Mouse (Mus musculus) liver, embryonic 15.5 days (tissue): Measurements from ENCODE around the gene Fmnl2. TPM values are rescaled to one million over a fixed set of nuclear protein-coding genes. Genes with fewer than 3 reads are reported as not detected.

ENCODE experiments used
- ATAC-seq: fragments of 200-750 bp; cut with Nextera tagmentation; 2 replicates; pipeline ENCODE4 v1.8.0; 2017; ENCODE audit warnings: moderate number of reproducible peaks, mild to moderate bottlenecking, moderate library complexity; ENCODE audit not compliant: insufficient read depth
- H3K27ac ChIP-seq: fragments of 300-500 bp; sonication (generic); replicated peaks from 2 replicates; pipeline ENCODE4 v1.5.1; 2015; ENCODE audit warnings: mild to moderate bottlenecking, inconsistent platforms
- H3K27me3 ChIP-seq: fragments of 300-500 bp; sonication (generic); 2 replicates; pipeline ENCODE4 v1.6.1; 2015; ENCODE audit warnings: mild to moderate bottlenecking, inconsistent platforms
- H3K36me3 ChIP-seq: fragments of 300-500 bp; sonication (generic); replicated peaks from 2 replicates; pipeline ENCODE4 v1.6.1; 2015; ENCODE audit warnings: moderate library complexity, mild to moderate bottlenecking, inconsistent platforms
- H3K4me1 ChIP-seq: fragments of 300-500 bp; sonication (generic); replicated peaks from 2 replicates; pipeline ENCODE4 v1.6.1; 2015; ENCODE audit warnings: inconsistent platforms
- H3K4me2 ChIP-seq: fragments of 300-500 bp; sonication (generic); 2 replicates; pipeline ENCODE4 v1.6.1; 2015; ENCODE audit warnings: moderate library complexity, mild to moderate bottlenecking, inconsistent platforms
- H3K4me3 ChIP-seq: fragments of 300-500 bp; sonication (generic); replicated peaks from 2 replicates; pipeline ENCODE4 v1.5.1; 2015; ENCODE audit warnings: mild to moderate bottlenecking, inconsistent platforms
- H3K9ac ChIP-seq: fragments of 300-500 bp; sonication (generic); 2 replicates; pipeline ENCODE4 v1.6.1; 2015; ENCODE audit warnings: moderate library complexity, mild to moderate bottlenecking, inconsistent platforms
- H3K9me3 ChIP-seq: fragments of 300-500 bp; sonication (generic); replicated peaks from 2 replicates; pipeline ENCODE4 v1.6.1; 2016; ENCODE audit warnings: inconsistent platforms
- WGBS: fragments of 180-500 bp; shearing (Covaris S2); methylation state at CpG from one replicate; pipeline ENCODE4 v1.1.7; 2015; ENCODE audit warnings: mixed read lengths; ENCODE audit not compliant: insufficient replicate concordance; 5-methylcytosine and 5-hydroxymethylcytosine counted together
- polyA plus RNA-seq: library from polyadenylated mRNA; unstranded; fragments of >200 nt; fragmentation: Nextera tagmentation; extraction: Ambion mirVana; gene quantifications from 2 replicates; pipeline ENCODE4 v1.2.1, GENCODE M21; 2015

Fmnl2 gene
- polyA plus RNA-seq, 1 experiment from 2014 or later: 0.46 TPM

GRCm38 (mm10) chr2:52958535-52959290 lies 101.1 kb downstream of the Fmnl2 start:
- no peak overlapping the region for H3K27ac ChIP-seq
- no peak for ATAC-seq
- H3K4me3 ChIP-seq: no peak overlapping the region
- no peaks in the 10 kb centered on the region for H3K9me3 ChIP-seq
- 14% methylated on average over 15 of the region's 15 CpGs for WGBS
- no peak overlapping the region for H3K9ac ChIP-seq
- no peaks in the 10 kb centered on the region for H3K36me3 ChIP-seq
- no peaks in the 10 kb centered on the region for H3K27me3 ChIP-seq
- H3K4me1 ChIP-seq: no peaks in the 10 kb centered on the region
- no peak overlapping the region for H3K4me2 ChIP-seq

- Histone ChIP-seq H3K36me3 (no peaks in the 10 kb centered on the region), H3K9ac (no peak overlapping the region), H3K27ac (no peak overlapping the region), H3K27me3 (no peaks in the 10 kb centered on the region), H3K9me3 (no peaks in the 10 kb centered on the region), H3K4me1 (no peaks in the 10 kb centered on the region), H3K4me2 (no peak overlapping the region), H3K4me3 (no peak overlapping the region)
- ATAC-seq: no peak
Observed at GRCm38 (mm10) chr2:52959291-52959621, 101.6 kb downstream of the Fmnl2 start.

DNA sequence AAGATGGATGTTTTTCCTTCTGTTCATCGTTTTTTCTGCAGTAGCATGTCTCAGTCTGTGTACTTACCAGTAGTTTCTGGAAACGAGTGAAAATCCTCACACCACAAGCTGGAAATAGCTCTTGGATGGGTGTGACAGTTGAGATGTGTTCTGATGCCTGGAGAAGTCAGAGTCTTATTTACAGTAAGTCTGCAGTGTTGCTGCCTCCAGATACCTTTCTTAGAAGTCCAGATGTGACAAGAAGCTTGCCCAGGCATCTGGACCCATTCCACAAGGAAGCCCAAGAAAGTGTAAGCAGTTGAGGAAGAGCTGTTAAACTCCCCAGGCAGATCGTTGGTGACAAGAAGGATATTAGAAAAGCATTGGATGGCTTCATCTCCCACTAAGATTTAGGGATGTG lies 102.3 kb downstream of the Fmnl2 start:
- no peak for ATAC-seq
- H3K36me3 ChIP-seq: no peaks in the 10 kb centered on the region
- H3K4me1 ChIP-seq: no peaks in the 10 kb centered on the region
- no peak overlapping the region for H3K4me2 ChIP-seq
- H3K4me3 ChIP-seq: no peak overlapping the region
- H3K27ac ChIP-seq: no peak overlapping the region
- no peak overlapping the region for H3K9ac ChIP-seq
- WGBS: 19% methylated on average over 3 of the region's 3 CpGs
- no peaks in the 10 kb centered on the region for H3K27me3 ChIP-seq
- no peaks in the 10 kb centered on the region for H3K9me3 ChIP-seq

GRCm38 (mm10) chr2:52960697-52961096 lies 103.0 kb downstream of the Fmnl2 start:
- Histone ChIP-seq H3K4me2 (no peak overlapping the region), H3K4me3 (no peak overlapping the region), H3K36me3 (no peaks in the 10 kb centered on the region), H3K9ac (no peak overlapping the region), H3K9me3 (no peaks in the 10 kb centered on the region), H3K27me3 (no peaks in the 10 kb centered on the region), H3K27ac (no peak overlapping the region), H3K4me1 (no peaks in the 10 kb centered on the region)
- no peak for ATAC-seq
- WGBS: 19% methylated on average over 2 of the region's 2 CpGs

DNA sequence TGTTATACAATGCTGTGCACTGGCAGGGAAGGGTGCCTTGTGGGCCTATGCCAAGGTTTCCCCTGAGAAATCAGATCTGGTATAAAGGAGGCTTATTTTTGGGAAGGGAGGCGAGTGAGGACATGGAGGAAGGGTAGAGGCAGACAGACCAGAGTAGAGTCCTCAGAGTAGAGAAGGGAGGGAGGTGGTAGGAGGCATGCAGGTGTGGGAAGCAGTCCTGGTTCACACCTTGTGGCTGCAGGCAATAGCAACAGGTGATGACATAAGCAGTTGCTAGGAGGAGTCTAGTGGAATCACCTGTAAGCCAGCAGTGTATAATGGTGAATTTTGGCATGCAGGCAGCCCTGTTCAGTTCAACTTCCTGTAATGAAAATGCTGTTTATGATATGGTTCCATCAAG lies 105.8 kb downstream of the Fmnl2 start:
- ATAC-seq: no peak
- Histone ChIP-seq H3K36me3 (no peaks in the 10 kb centered on the region), H3K27me3 (no peaks in the 10 kb centered on the region), H3K4me2 (no peak overlapping the region), H3K4me1 (no peaks in the 10 kb centered on the region), H3K9ac (no peak overlapping the region), H3K27ac (no peak overlapping the region), H3K4me3 (no peak overlapping the region), H3K9me3 (no peaks in the 10 kb centered on the region)
- WGBS: 41% methylated on average over 1 of the region's 1 CpGs

- Histone ChIP-seq H3K9me3 (no peaks in the 10 kb centered on the region), H3K27me3 (no peaks in the 10 kb centered on the region), H3K4me1 (no peaks in the 10 kb centered on the region), H3K9ac (no peak overlapping the region), H3K36me3 (no peaks in the 10 kb centered on the region), H3K4me2 (no peak overlapping the region), H3K27ac (no peak overlapping the region), H3K4me3 (no peak overlapping the region)
- 51% methylated on average over 7 of the region's 7 CpGs for WGBS
- ATAC-seq: no peak
Observed at GRCm38 (mm10) chr2:52964386-52964928, 106.8 kb downstream of the Fmnl2 start.

DNA sequence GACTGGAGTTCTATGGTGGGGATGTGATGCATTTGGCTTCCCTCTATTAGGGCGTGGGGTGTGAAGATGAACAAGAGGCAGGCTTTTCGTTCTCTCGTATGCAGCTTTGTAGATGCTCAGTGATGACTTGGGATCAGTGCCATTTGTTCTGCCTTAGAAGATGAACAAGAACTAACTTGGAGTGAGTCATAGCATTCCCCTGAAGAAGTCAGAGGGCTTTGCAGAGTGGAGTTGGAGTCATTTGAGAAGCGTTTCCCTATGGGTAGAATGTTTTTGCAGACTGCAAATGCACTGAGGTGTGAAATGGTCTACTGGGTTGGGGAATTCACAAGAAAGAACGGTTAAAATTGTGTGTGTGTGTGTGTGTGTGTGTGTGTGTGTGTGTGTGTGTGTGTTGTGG lies 108.6 kb downstream of the Fmnl2 start:
- Histone ChIP-seq H3K4me3 (no peak overlapping the region), H3K27me3 (no peaks in the 10 kb centered on the region), H3K36me3 (no peaks in the 10 kb centered on the region), H3K9ac (no peak overlapping the region), H3K27ac (no peak overlapping the region), H3K4me1 (no peaks in the 10 kb centered on the region), H3K9me3 (no peaks in the 10 kb centered on the region), H3K4me2 (no peak overlapping the region)
- WGBS: 62% methylated on average over 5 of the region's 5 CpGs
- ATAC-seq: no peak

DNA sequence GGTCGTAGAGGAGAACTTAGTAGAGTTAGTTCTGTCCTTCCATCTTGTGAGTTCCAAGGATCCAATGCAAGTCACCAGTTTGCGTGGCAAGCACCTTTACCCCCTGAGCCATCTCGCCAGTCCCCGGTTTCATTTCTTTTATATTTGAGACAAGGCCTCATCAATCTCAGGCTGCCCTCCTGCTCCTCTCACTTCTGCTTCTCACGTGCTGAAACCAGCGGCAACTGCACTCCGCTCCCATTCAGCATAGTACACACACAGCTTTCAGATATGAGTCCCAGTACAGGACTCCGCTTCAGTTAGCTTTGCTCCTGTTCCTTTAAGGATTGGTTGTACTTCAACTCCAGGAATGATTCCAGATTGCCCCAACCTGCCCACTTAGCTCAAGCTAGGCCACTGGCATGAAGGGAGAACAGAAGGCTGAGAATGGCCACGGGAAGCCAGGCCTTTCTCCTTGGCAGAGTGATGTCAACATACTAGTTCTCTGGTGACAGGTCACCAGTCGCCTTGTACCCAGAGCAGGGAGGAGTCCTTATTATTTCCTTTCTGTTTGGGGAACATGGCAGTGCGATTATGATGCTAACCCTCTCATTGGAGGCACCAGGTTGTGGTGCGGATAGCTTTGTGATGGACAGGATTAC lies 109.3 kb downstream of the Fmnl2 start:
- WGBS: 66% methylated on average over 12 of the region's 12 CpGs
- no peaks in the 10 kb centered on the region for H3K27me3 ChIP-seq
- no peaks in the 10 kb centered on the region for H3K9me3 ChIP-seq
- H3K4me3 ChIP-seq: no peak overlapping the region
- no peak overlapping the region for H3K4me2 ChIP-seq
- no peaks in the 10 kb centered on the region for H3K36me3 ChIP-seq
- H3K4me1 ChIP-seq: no peaks in the 10 kb centered on the region
- no peak overlapping the region for H3K27ac ChIP-seq
- no peak for ATAC-seq
- no peak overlapping the region for H3K9ac ChIP-seq

GRCm38 (mm10) chr2:52967461-52967823 lies 109.8 kb downstream of the Fmnl2 start:
- Histone ChIP-seq H3K27ac (no peak overlapping the region), H3K4me2 (no peak overlapping the region), H3K36me3 (no peaks in the 10 kb centered on the region), H3K27me3 (no peaks in the 10 kb centered on the region), H3K4me1 (no peaks in the 10 kb centered on the region), H3K9ac (no peak overlapping the region), H3K4me3 (no peak overlapping the region), H3K9me3 (no peaks in the 10 kb centered on the region)
- no peak for ATAC-seq
- 73% methylated on average over 5 of the region's 5 CpGs for WGBS

- H3K27me3 ChIP-seq: no peaks in the 10 kb centered on the region
- H3K9ac ChIP-seq: no peak overlapping the region
- no peak overlapping the region for H3K4me3 ChIP-seq
- ATAC-seq: no peak
- H3K4me2 ChIP-seq: no peak overlapping the region
- no peak overlapping the region for H3K27ac ChIP-seq
- H3K9me3 ChIP-seq: no peaks in the 10 kb centered on the region
- 69% methylated on average over 2 of the region's 2 CpGs for WGBS
- H3K36me3 ChIP-seq: no peaks in the 10 kb centered on the region
- no peaks in the 10 kb centered on the region for H3K4me1 ChIP-seq
Observed at GRCm38 (mm10) chr2:52968884-52969283, 111.2 kb downstream of the Fmnl2 start.

GRCm38 (mm10) chr2:52974056-52974455 lies 116.4 kb downstream of the Fmnl2 start:
- H3K36me3 ChIP-seq: no peaks in the 10 kb centered on the region
- H3K27me3 ChIP-seq: no peaks in the 10 kb centered on the region
- no peak overlapping the region for H3K27ac ChIP-seq
- WGBS: 67% methylated on average over 6 of the region's 6 CpGs
- no peak overlapping the region for H3K4me2 ChIP-seq
- ATAC-seq: no peak
- H3K9ac ChIP-seq: no peak overlapping the region
- H3K9me3 ChIP-seq: no peaks in the 10 kb centered on the region
- no peak overlapping the region for H3K4me3 ChIP-seq
- no peaks in the 10 kb centered on the region for H3K4me1 ChIP-seq

DNA sequence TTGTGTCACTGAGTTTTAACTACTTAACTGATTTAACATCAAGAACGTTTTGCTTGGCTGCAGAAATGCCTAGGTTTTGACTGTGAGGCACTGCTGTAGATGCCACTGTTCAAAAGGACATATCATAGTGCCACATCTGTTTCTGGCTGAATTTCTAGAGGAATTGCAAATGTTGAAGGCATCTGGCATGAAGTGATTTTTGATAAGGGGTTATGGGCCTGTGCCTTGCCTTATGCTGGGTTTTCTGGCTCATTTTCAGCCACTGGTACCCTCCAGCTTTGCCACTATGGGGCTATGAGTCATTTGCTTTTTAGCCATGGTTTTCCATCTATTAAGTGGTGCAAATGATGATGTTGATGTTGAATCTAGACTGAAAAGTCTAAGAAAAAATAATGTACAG lies 117.1 kb downstream of the Fmnl2 start:
- Histone ChIP-seq H3K4me3 (no peak overlapping the region), H3K27ac (no peak overlapping the region), H3K9me3 (no peaks in the 10 kb centered on the region), H3K27me3 (no peaks in the 10 kb centered on the region), H3K9ac (no peak overlapping the region), H3K4me1 (no peaks in the 10 kb centered on the region), H3K36me3 (no peaks in the 10 kb centered on the region), H3K4me2 (no peak overlapping the region)
- no peak for ATAC-seq
- WGBS: 20% methylated on average over 1 of the region's 1 CpGs
